Mouse (Mus musculus) testis, adult 2 months (tissue): ENCODE data around the gene Rapgef6.

Experiments
- CTCF ChIP-seq: fragments of 200-500 bp; IDR thresholded peaks from 2 replicates; pipeline ENCODE4 v1.5.1; 2012; ENCODE audit warnings: low read depth, mild to moderate bottlenecking, inconsistent platforms, low read length, moderate library complexity; ENCODE audit not compliant: control insufficient read depth, insufficient read depth, insufficient replicate concordance
- POLR2A ChIP-seq: fragments of 200-500 bp; IDR thresholded peaks from 2 replicates; pipeline ENCODE4 v1.6.1; 2012; ENCODE audit warnings: low read depth, mild to moderate bottlenecking, inconsistent platforms, low read length, moderate library complexity; ENCODE audit not compliant: control insufficient read depth

DNA sequence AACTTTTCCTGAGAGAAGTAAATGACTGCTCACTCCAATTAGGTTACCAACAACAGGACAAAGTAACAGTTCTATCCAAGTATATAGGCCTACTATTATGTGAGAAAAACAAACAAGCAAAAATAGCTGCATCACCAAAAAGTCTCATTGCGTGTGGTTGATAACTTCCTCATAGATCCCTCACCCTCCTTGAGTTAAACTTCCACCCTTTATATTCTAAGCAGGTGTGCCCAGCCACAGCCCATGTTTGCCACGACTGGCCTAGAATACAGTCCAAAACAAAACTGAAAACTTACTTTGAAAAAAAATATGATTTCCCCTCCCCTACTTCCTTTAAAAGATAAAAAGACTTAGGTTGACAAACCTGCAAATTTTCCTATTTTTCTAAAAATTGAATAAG lies 5.4 kb downstream of the Rapgef6 start:
- TF ChIP-seq CTCF (no peak), POLR2A (no peak)
